29 mouse cellular contexts compared by ENCODE assay signal in genomic region chr10:58643001-58643400, GRCm38 (mm10). TPM values are rescaled to one million over a fixed set of nuclear protein-coding genes. Genes with fewer than 3 reads are reported as not detected.
"Had no signal": no experiment of that assay in that cellular context is flagged by ENCODE, and none has a peak within 500 bp of the region (broad histone marks: within the 10 kb centered on the region; RNA-seq: fewer than 3 reads in every experiment).

No protein-coding gene starts in this region.

- DNase-seq: gastrocnemius, postnatal 25 days; heart, adult 11 months; heart, adult 2 months; heart, postnatal 14 days; heart, postnatal 36 days; kidney, adult 11 months; kidney, adult 2 months; kidney, adult 9 months; kidney, postnatal 14 days; kidney, postnatal 36 days; layer of hippocampus, adult 9-11 months; layer of hippocampus, postnatal 36 days; left cerebral cortex, postnatal 4 days had no signal

- H3K36me3 ChIP-seq: heart, embryonic 13.5 days; heart, embryonic 15.5 days; hindbrain, embryonic 10.5 days; hindbrain, embryonic 13.5 days; hindbrain, embryonic 15.5 days; kidney, embryonic 15.5 days; limb, embryonic 13.5 days; limb, embryonic 15.5 days; liver, embryonic 12.5 days had no signal

- H3K4me1 ChIP-seq: liver, embryonic 12.5 days had no signal

- H3K4me3 ChIP-seq: heart, adult 2 months; heart, embryonic 13.5 days; heart, embryonic 15.5 days; hindbrain, embryonic 10.5 days; hindbrain, embryonic 13.5 days; hindbrain, embryonic 15.5 days; kidney, embryonic 15.5 days; limb, embryonic 13.5 days; limb, embryonic 15.5 days; liver, embryonic 12.5 days had no signal

- ATAC-seq: hindbrain, postnatal 0 days; liver, embryonic 12.5 days had no signal

- H3K27me3 ChIP-seq: heart, embryonic 13.5 days; heart, embryonic 15.5 days; hindbrain, embryonic 13.5 days; hindbrain, embryonic 15.5 days; kidney, embryonic 15.5 days; limb, embryonic 13.5 days; limb, embryonic 15.5 days; liver, embryonic 12.5 days had no signal

- H3K4me2 ChIP-seq: heart, embryonic 11.5 days; heart, embryonic 13.5 days; heart, embryonic 15.5 days; hindbrain, embryonic 13.5 days; hindbrain, embryonic 15.5 days; kidney, embryonic 15.5 days; limb, embryonic 13.5 days; limb, embryonic 15.5 days; liver, embryonic 12.5 days had no signal

- H3K9ac ChIP-seq: heart, embryonic 13.5 days; heart, embryonic 15.5 days; hindbrain, embryonic 13.5 days; hindbrain, embryonic 15.5 days; kidney, embryonic 15.5 days; limb, embryonic 13.5 days; limb, embryonic 15.5 days; liver, embryonic 12.5 days; liver, embryonic 14.5 days had no signal

- H3K27ac ChIP-seq: heart, adult 2 months; heart, embryonic 13.5 days; heart, embryonic 15.5 days; hindbrain, embryonic 10.5 days; hindbrain, embryonic 13.5 days; hindbrain, embryonic 15.5 days; hindbrain, postnatal 0 days; kidney, embryonic 15.5 days; kidney, postnatal 0 days; limb, embryonic 13.5 days; limb, embryonic 15.5 days; liver, embryonic 12.5 days; liver, embryonic 14.5 days had no signal

- H3K9me3 ChIP-seq: heart, embryonic 13.5 days; heart, embryonic 15.5 days; hindbrain, embryonic 10.5 days; hindbrain, embryonic 13.5 days; hindbrain, embryonic 15.5 days; kidney, embryonic 15.5 days; limb, embryonic 13.5 days; limb, embryonic 15.5 days; liver, embryonic 12.5 days had no signal

RNA-seq across cellular contexts. Expression of gene Edar, which starts 32.5 kb away (rescaled TPM):
- total RNA-seq: layer of hippocampus, adult 18-20 months had no signal
- polyA plus RNA-seq: heart, postnatal 0 days; liver, embryonic 14.5 days; liver, embryonic 16.5 days had no signal
